Mouse (Mus musculus) mouse embryonic stem cell (cell line): ENCODE results near the gene Adam30.
"Not testable (repeated sequence)": the region's sequence is repeated elsewhere in the genome, so short reads cannot be mapped to it uniquely, and the experiment has no call there.

ENCODE experiments used
- in situ Hi-C, 2 experiments: fragments of 300-500 bp; cut with MboI; formaldehyde crosslinking; loops; 1 replicate in 1 of 2; 3 replicates in 1 of 2; pipeline ENCODE4 v1.14.3; 2019 to 2020; ENCODE audit warnings: low sequenced_read_pairs in 2 of 2, low pct_unique_long_range_greater_than_20kb in 1 of 2, mixed read lengths in 1 of 2; ENCODE audit not compliant: unreplicated experiment in 1 of 2

Adam30 gene

GRCm38 (mm10) chr3:98160330-98160729 lies at the start of gene Adam30:
Adam30 (plus strand) TSS chr3:98160630.
- in situ Hi-C loops: no loop called here

GRCm38 (mm10) chr3:98118252-98118651 lies 42.2 kb upstream of the Adam30 start:
- in situ Hi-C loops: no loop called here

GRCm38 (mm10) chr3:98119338-98119737 lies 41.1 kb upstream of the Adam30 start:
- in situ Hi-C loops: no loop called here

- in situ Hi-C loops: no loop called here
Observed at GRCm38 (mm10) chr3:98120884-98121283, 39.5 kb upstream of the Adam30 start.

GRCm38 (mm10) chr3:98127775-98128174 lies 32.7 kb upstream of the Adam30 start:
- in situ Hi-C loops: no loop called here

- in situ Hi-C loops: no loop called here
Observed at GRCm38 (mm10) chr3:98128716-98129115, 31.7 kb upstream of the Adam30 start.

GRCm38 (mm10) chr3:98132140-98132539 lies 28.3 kb upstream of the Adam30 start:
- in situ Hi-C loops: not testable (repeated sequence)

- in situ Hi-C loops: no loop called here
Observed at GRCm38 (mm10) chr3:98132636-98133035, 27.8 kb upstream of the Adam30 start.

- in situ Hi-C loops: no loop called here
Observed at GRCm38 (mm10) chr3:98141456-98141855, 19.0 kb upstream of the Adam30 start.

- in situ Hi-C loops: no loop called here
Observed at GRCm38 (mm10) chr3:98142862-98143261, 17.6 kb upstream of the Adam30 start.

- in situ Hi-C loops: no loop called here
Observed at GRCm38 (mm10) chr3:98145204-98145603, 15.2 kb upstream of the Adam30 start.

- in situ Hi-C loops: no loop called here
Observed at GRCm38 (mm10) chr3:98146471-98147410, 13.7 kb upstream of the Adam30 start.

- in situ Hi-C loops: no loop called here
Observed at GRCm38 (mm10) chr3:98147706-98148105, 12.7 kb upstream of the Adam30 start.

GRCm38 (mm10) chr3:98149881-98150280 lies 10.5 kb upstream of the Adam30 start:
- in situ Hi-C loops: no loop called here

- in situ Hi-C loops: no loop called here
Observed at GRCm38 (mm10) chr3:98151016-98151415, 9.4 kb upstream of the Adam30 start.

GRCm38 (mm10) chr3:98153460-98153859 lies 7.0 kb upstream of the Adam30 start:
- in situ Hi-C loops: no loop called here

GRCm38 (mm10) chr3:98156158-98156557 lies 4.3 kb upstream of the Adam30 start:
- in situ Hi-C loops: no loop called here

- in situ Hi-C loops: no loop called here
Observed at GRCm38 (mm10) chr3:98157073-98157472, 3.4 kb upstream of the Adam30 start.

- in situ Hi-C loops: no loop called here
Observed at GRCm38 (mm10) chr3:98157585-98157984, 2.8 kb upstream of the Adam30 start.

GRCm38 (mm10) chr3:98158646-98159045 lies 1.8 kb upstream of the Adam30 start:
- in situ Hi-C loops: no loop called here
